Mouse (Mus musculus) kidney, postnatal 36 days (tissue): ENCODE measurements around the gene 1700025C18Rik.

ENCODE experiments used
- DNase-seq, 2 experiments: peaks; one replicate each; pipeline ENCODE4 v3.0.0; 2021 to 2022; ENCODE audit warnings: mixed read lengths in 2 of 2

The 1700025C18Rik gene

DNA sequence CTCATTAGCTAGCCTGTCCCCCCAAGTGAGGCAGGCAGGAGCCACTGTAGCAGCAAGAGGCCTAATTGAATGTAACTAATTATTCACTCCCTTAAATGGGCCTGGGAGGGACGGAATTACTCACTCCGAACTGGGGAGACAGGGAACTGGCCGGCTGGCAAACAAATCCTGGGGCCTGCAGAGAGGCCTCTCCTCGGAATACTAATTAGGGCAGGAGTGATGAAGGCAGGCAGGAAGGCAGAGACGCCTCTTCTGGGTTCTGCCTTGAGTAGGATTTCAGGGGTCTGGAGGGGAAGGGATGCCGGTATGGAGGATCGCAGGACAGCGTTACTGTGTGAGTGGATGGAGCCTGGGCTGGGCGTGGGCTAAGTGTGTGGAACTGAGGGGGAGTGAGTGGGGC, 13.5 kb downstream of the 1700025C18Rik start:
- no peak for DNase-seq

DNA sequence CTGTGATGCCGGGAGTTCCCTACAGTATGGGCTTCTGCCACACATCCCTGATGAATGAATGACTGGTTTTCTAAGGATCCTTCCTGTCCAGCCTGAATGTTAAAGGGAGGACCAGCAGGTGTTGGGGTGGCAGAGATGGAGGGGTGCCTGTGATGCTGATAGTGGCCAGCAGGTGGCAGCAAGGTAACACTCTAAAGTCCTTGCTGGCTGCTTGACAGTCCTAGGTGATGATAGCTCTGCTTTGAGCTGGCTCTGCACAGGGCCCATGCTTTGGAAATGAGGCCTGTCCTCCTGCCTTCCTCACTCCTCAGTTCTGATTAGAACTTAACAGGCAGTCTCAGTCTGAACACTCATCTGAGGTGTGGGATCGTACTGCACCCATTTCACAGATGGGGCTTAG, 15.6 kb downstream of the 1700025C18Rik start:
- DNase-seq: peak; percentile 65 to 89

DNA sequence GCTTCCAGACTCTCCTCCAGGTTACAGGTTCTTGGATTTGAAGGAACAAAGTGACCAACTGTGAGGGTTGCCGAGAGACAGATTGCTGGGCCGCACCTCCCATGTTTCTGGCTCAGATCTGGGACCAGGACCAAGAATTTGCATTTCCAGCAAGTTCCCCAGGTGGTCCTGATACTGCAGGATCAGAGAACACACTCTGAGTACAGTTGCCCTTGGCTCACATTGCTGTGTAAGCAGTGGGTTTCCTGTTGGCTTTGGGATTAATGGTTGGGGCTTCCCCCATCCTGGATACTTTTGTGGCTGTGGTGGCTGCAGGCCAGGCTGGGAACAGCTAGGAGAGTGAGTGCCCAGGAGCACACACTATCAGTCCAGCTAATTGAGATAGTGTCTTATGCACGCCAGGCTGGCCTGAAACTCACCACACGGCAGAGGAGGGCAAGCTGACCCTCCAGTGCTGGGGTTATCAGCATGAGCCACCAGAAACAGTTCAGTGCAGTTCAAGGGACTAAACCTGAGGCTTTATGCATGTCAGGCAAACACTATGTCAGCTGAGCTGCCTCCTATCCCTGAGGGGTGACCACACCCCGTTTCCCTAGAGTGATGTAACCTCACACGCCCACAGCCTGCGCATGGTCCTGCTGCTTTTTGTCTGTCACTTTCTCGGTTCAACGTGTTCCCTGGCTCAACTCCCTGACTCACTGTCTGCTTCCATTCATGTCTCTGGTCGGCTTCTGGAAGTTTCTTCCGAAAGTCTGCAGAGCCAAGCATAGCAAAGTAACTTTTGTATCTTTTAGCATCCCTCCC, 16.3 kb downstream of the 1700025C18Rik start:
- DNase-seq: no peak

DNA sequence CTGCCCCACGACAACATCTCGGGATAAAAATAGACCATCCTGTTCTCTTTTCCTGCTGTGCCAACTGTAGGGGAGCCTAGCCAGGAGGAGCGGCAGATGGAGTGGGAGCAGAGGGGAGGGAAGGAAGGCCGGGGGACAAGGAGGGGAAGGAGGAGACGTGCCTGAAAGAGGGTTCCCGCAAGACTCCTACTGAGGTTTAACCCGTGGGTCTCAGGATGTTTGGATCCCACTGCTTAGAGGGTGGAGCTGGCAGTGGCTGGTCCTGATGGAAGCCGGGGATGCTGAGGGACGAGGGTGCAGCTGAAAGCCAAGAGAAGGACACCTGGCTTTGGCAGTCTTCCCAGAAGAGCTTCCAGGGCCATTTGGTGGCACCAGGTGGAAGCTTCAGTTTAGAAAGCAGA, 17.2 kb downstream of the 1700025C18Rik start:
- no peak for DNase-seq

DNA sequence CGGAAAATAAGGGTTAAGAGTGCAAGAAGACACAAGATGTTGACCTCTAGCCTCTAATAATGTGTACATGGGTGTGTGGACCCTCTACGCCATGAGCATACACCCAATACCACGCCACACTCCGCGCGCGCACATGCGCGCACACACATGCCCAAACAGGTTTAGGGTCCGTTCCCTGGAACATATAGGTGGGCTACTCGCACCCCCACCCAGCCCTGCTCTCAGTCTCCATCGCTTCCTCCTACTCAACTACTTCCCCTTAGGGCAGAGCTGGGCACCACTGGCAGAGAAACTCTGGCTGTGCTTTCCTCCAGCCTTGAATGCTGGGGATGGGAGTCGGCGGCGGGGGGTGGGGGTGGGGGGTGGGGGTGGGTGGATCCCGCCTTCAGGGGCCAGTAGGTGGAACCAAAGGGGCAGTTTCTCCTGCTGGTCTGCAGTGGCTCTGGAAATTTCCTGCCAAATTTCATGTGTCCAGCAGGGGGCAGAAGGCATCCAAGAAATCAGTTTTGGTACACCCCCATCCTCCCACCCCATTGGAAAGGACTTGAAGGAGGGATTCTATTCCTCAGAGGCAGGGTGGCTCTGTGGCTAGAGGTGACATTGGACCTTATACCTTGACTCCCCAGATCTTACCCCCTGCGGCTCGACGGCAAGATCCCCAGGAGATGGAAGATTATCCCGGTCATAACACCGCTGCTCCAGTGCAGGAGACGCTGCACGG, 20.3 kb downstream of the 1700025C18Rik start:
- peak; percentile 52 to 77 for DNase-seq

DNA sequence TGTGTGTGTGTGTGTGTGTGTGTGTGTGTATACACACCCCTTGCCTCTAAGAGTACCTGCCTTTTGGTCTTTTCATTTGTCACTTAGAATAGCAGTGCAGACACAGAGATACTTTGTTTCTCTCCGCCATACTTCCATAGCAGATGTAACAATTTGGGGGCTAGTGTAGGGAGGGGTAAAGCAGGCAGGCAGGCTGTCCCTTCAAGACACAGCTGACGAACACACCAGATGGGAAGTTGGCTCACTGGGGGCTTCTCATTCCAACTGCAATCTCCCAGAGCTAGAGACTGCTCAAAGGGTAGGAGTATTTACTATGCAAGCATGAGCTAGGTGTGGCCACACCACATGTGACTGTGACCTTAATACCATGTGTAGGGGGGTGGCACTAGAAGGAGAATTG, 21.7 kb downstream of the 1700025C18Rik start:
- no peak for DNase-seq

DNA sequence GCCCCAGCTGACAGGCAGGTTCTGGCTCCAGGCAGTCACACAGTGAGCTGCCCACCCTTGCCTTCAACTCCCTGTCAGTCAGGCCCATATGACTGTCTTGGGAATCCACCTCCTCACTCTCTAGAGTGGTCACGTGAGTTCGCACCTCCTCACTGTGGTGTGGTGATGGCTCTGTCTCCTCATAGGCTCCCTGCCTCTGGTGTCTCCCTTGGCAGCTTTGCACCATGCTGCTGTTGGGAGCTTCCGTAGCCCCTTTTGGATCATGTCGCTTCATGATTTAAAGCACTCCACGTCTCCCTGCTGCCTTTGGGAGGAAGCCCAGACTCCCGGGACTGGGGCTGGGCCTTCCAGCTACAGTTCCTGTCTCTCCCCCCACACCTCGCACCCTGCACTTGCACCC, 26.1 kb downstream of the 1700025C18Rik start:
- no peak for DNase-seq

DNA sequence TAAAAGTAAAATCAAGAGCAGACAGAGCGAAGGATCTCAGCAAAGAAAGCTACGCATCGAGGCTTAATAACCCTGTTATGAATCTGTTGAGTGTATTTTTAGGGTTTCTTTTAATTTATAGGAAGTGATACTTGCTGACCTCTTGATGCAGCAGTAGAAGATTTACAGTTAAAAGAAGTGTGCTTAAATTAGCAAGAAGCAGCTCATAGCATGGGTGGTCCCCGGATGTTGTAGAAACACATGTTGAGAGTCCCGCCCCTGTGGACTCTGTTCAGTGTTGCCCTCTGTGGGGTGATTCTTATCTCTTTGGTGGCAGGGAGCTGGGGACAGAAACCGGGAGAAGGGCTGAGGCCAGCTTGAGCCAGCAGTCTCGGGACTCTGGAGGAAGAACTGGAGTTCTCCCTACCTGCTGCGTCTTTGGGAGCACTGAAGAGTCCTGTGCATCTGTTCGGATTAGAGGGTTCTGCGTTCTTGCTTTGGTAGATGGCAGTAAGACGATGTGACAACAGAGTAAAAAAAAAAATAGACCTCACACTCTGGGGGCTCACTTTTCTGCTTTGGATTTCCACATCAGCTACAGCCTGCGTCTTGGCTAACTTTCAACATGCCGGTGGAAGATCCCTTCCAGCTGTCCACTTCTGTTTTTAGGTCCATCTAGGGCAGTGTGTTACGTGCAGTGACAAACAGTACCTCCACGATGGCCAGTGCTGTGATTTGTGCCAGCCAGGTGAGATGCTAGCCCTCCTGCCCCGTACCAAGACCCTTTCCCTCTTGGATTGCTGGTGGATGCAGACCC, 28.7 kb downstream of the 1700025C18Rik start:
- DNase-seq: no peak

DNA sequence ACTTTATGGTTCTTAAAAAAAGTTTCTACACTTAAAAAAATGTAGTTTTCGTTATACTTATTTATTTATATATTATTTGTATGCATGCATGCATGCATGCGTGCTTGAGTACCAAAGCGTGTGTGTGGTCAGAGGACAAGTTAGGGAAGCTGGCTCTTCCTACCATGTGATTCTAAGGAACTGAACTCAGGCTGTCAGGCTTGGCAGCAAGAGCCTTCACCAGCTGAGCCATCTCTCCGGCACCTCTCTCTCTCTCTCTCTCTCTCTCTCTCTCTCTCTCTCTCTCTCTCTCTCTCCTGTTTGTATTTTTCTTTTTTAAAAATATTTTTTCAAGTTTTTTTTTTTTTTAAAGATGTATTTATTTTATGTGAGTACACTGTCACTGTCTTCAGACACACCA, 30.6 kb downstream of the 1700025C18Rik start:
- no peak for DNase-seq

DNA sequence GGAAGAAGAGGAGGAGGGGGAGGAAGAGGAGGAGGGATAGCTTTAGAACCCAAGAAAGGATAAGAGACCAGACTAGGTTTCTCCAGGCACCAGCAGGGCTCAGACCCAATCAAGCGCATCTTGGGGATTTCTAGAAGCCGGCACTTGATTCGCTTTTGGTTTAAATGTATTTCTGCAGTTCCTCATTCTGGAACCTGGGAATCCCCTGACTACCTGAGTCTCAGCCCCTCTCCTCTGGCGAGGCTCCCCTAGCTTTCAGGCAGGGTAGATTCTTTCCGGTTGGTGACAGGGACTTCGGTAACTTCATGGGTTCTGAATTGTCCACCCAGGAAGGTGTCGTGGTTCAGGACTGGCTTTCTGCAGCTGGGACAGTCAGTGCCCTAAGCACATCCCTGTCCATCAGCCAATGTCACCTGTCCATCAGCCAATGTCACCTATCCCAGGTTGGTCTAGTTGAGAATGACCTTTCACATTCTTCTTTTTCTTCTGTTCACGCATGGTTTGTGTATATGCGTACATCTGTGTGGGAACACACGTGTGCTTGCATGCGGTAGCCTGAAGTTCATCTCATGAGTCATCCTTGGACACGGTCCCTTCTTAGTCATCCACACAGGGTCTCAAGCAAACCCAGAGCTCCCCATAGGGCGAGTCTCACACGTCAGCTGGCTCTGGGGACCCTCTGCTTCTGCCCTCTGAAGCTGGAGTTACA, 34.0 kb downstream of the 1700025C18Rik start:
- DNase-seq: no peak

DNA sequence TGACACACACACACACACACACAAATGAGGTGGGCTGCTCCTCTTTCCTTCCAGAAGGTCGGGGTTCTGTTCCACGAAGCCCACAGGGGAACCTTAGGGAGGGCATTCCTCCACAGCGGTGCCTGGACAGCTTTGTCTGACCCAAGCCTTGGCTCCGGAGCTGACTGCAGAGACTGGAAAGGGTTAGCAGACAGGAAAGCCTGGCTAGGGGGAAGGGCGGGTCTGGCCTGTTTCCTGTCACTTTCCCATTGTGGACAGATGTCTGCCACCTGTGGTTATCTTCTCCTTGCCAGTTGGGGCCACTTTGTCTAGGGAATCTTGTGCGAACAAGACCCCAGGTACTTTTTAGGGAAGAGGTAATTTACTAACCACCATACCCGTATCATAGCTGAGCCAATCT, 34.6 kb downstream of the 1700025C18Rik start:
- DNase-seq: peak; percentile 55 to 63

DNA sequence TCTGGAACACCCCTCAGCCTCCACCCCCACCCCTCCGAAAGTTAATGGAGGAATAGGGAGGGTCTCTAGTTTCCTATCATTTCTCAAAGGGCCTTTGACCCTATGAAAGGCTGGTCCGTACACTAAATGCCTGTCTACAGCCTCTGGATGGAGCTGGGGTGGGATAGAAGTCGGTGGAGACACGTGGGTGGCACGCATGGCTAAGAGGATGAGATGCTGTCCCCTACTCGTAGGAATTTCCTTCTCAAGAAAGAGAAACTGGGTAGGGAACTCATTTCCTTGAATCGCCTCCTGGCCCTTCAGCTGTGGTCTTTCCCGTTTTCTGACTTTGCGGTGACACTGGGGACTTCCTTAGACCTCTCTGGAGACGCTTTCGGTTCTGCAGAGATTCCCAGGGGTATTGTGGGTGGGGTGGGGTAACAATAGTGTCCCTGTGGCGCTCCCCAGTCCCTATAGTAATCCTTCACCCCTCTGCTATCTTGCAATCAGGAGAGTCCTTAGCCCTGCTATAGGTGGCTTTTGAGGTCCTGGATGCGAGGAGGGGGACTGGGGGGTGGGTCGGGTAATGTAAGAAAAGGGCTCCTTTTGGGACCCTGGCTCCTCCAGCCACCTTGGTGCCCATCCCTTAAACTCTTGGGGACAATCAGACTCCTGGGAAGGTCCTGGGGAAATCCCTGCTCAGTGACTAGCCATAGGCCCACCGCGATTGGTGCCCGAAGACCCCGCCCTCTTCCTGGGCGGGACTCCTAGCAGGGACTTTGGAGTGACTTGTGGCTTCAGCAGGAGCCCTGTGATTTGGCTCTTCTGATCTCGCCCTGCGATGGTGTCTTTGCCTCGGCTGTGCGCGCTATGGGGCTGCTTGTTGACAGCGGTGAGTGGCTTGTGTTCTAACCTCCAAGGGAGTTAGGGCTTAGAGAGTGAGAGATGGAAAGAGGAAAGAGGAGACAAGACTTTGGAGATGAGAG, 35.4 kb downstream of the 1700025C18Rik start, which contains the start of gene Cd40:
Cd40 (plus strand) TSS at position 740 of the 965 bp plus-strand sequence.
- peak; percentile 84 to 88 for DNase-seq

DNA sequence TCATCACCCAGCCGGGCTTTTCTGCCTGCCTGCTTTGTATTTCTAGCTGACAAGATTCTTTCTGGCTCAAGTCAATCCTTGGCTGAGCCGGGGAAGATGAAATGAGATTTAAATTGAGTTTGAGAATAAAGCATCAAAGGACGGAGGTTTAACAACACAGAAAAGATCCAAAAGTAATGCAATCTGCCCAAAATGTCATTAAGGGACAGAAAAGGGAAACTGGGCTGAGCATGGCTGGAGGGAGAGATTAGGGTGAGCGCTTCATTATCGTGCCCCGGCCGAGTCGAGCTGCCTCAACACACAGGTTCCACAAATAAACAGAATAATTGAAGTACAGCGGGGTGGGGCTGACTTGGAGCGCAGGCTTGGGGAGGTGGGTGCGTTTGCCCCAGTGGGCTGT, 39.0 kb downstream of the 1700025C18Rik start:
- DNase-seq: no peak

DNA sequence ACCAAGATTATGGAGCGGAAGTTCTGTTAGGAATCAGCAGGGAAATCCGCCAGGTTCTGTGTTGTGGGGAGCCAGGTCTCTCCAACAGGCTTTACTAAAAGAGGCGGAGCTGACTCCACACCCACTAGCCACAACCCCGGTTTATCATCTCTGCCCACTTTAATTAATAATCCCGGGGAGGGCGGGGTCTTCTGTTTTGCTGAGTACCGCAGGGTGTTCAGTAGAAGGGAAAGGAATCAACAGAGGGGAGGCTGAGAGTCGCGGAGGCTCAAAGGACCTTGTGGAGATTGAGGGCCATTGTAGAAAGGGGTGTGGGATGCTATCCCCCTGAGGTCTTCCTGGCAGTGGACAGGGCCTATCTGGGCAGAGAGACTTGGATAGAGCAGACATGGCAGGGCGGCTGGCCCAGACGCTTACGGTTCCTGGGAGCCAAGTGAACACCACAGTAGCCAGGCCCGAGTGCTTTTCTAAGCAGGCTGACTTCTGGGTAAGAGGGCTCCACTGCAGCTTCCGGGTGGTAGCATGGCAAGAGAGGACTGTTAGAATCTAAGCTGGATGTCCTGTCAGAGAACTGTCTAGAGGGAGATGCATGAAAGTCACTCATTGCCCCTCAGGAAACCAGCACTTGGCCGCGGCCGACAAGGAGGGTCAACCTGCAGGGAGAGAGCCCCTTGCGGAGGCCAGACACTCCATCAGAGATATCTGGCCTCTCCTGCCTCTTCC, 39.6 kb downstream of the 1700025C18Rik start:
- no peak for DNase-seq

DNA sequence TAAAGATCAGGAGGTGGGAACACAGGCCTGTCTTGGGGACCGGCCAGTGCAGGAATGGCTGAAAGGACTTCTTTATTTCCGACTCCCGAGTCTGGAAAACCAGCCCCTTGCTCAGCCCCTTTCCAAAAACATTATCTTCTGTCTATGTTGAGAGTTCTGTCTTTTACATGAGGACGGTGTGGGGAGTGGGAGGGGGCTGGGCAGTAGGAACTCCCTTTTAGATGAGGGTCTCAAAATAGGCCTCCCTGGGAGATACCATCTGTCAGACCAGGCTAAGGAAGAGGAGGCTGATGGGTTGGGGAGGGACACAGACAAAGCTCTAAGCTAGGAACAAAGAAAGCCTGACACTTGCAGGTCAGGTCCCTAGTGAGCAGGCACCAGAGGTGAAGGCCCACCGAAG, 41.5 kb downstream of the 1700025C18Rik start:
- DNase-seq: no peak

DNA sequence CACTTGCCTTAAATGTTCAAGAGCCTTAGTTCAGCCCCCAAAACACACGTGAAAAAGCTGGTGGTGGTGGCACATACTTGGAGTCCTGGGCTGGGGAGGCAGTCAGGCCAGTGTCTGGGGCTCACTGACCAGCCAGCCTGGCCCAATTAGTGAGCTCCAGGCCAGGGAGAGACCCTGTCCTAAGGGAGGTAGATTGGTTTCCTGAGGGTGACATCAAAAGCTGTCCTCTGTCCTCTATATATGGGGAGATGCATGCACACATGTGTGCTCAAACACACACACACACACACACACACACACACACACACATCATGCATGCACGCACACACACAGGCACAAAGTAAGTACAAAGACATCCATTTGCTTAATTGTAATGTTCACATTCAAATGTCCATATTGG, 46.8 kb downstream of the 1700025C18Rik start:
- DNase-seq: no peak

DNA sequence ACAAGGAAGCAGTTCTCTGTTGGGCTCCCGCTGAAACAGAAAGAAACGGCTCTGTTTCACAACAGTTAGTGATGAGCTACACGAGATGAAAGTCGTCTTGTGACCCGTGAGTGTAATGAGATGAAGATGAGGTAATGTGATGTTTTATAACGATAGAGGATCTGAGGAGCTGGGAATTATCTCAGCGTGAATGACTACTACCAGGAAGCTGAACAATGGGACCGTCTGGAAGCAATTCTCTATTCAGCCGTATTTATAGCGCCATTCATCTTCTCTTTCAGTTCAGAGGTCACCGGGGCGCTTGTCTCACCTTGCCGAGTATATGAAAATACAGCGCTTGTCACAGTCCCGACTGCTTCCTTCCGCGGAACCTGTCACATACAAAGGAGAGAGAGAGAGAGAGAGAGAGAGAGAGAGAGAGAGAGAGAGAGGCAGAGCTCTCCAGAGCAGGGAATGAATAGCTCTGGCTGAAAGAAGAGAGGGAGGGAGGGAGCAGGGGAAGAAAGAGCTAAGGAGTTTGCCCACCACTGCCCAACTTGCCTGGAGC, 47.4 kb downstream of the 1700025C18Rik start:
- no peak for DNase-seq

DNA sequence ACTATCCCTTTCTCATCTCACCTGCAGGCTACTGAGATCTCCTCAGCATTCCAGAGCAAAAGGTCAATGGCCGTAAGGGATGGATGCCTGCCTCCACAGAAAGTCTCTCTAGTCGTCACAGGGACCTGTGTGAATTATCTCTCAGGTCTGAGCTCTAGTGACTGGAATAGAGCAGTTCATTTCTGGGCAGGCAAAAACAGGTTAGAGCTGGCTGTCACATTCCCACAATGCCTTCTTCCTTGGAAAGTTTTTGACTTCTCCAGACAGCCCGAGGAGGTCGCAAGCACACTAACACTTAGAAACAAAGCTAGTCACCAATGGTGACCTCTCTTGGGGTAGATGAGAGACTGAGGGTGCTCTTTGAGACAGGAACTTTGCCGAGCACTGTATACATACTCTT, 48.4 kb downstream of the 1700025C18Rik start:
- no peak for DNase-seq

DNA sequence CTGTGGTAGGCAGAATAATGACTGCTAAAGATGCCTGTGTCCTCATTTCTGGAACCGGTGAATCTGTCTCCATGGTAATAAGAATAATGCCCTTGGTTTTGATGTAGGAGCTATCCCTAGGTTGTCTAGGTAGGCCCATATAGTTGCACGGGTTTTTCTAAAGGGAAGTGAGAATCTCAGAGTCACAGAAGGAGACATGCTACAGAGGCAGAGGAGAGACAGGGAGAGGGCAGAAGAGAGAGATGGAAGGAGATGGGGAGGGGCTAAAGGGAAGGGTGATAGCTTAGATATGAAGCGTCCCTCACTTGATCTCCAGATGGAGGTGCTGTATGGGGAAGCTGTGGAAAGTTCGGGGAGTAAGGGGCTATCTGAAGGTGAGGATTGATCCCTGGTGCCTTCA, 53.1 kb downstream of the 1700025C18Rik start:
- no peak for DNase-seq

DNA sequence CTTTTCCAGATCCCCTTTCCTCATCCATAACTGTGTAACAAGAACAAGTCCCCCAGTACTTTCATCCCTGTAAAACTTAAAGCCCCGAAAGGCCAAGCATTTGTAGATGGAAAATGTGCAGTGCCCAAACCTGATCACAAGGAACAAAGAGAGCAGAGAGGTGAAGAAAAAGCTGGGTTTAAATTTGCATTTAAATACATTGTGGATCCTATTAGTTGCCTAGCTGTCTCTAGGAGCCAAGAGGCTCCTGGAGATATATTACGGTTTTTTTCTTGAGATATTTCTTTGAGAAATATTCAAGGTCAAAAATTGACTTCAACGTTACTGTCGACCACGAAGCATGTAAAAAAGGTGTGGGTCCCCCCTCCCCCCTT, 55.5 kb downstream of the 1700025C18Rik start:
- no peak for DNase-seq
